Mouse (Mus musculus) gonadal fat pad, adult 2 months (tissue): ENCODE measurements around the gene Arl4c. TPM values are rescaled to one million over a fixed set of nuclear protein-coding genes. Genes with fewer than 3 reads are reported as not detected.

ENCODE experiments used
- DNase-seq: peaks from one replicate; pipeline ENCODE4 v3.0.0-alpha.2; 2012; ENCODE audit warnings: low read depth
- polyA plus RNA-seq: library from polyadenylated mRNA; depleted of rRNA; stranded (reverse); fragments of >200 nt; gene quantifications from 2 replicates; pipeline ENCODE4 v1.2.3, GENCODE M21; 2012

Gene Arl4c
- polyA plus RNA-seq, 1 experiment, result 56.6 TPM

DNA sequence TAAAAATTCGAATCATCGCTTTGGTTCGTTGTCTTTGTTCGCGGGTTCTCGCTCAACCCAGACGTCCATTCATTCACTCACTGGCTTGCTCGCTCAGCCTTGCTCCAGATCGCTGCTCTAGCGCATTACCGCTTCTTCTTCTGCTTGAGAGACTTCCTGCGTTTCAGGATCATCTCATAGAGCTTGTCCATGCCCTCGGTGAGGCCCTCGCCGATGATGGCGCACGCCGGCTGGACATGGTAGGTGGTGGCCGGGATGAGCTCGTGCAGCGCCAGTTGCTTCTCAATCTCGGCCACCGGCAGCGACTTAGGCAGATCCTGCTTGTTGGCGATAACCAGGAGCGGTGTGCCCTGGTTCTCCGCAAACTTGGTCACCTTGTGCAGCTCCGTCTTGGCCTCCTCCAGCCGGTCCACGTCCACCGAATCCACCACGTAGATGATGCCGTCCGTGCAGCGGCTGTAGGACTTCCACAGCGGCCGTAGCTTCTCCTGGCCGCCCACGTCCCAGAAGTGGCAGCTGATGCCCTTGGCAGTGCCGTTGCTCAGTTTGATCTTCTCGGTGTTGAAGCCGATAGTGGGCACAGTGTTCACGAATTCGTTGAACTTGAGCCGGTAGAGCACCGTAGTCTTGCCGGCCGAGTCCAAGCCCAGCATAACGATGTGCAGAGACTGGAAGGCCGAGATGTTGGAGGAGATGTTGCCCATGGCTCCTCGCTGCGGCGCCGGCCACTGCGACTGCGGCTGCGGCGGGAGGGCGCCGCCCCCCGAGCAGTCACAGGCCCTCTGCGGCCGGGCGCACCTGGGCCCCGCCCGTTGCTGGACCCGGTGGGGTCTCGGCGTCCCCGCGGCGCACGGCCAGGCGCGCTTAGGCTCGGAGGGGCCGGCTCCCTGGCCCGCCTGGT lies 810 bp downstream of the Arl4c start:
- no peak for DNase-seq

DNA sequence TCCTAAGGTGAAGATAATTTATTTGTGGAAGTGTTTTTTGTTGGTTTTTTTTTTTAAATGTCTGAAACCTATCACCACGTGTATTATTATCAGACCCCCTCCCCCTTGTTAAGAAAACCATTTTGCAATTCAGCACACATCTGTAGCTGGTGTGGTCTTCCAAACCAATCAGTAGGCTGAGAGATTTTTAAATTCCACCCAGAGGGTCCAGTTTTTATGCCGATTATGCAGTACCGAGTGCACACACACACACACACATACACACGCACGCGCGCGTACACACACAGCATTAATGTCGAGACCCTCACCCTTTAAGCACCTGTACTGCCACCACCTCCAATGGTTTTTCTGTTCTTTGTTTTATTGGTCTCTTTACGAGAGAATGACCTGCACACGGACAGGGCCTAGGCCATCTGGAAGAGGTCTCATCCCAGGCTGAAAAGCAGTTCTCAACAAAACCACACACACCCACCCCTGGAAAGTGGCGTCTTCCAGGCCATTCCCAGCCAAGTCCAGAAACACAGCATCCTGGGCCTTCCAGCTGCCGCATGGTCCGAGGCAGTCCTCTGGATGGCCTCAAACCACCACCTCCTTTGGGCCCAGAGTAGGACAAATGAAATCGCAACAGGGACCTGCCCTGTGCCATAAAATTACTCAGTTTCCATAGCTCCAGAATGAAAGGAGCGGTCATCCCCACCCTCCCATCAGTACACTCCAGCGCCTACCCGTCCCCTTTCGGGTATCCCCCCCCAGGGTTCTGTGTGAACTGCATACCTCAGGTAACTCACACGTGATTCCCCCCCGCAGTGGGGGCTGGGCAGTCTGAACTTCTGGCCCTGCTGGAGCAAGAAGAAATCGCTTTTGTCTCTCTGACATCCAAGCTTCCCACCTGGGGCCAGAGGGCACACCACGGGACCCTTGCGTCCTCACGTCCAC lies 1.9 kb downstream of the Arl4c start:
- no peak for DNase-seq

GRCm38 (mm10) chr1:88699401-88699800 lies 2.6 kb downstream of the Arl4c start:
- DNase-seq, result no peak

- DNase-seq, result no peak
Observed at GRCm38 (mm10) chr1:88698926-88699325, 3.1 kb downstream of the Arl4c start.

GRCm38 (mm10) chr1:88698131-88698530 lies 3.9 kb downstream of the Arl4c start:
- no peak for DNase-seq

- no peak for DNase-seq
Observed at GRCm38 (mm10) chr1:88696408-88696807, 5.6 kb downstream of the Arl4c start.

- no peak for DNase-seq
Observed at GRCm38 (mm10) chr1:88694353-88694752, 7.7 kb downstream of the Arl4c start.

- no peak for DNase-seq
Observed at GRCm38 (mm10) chr1:88692293-88692827, 9.7 kb downstream of the Arl4c start.

DNA sequence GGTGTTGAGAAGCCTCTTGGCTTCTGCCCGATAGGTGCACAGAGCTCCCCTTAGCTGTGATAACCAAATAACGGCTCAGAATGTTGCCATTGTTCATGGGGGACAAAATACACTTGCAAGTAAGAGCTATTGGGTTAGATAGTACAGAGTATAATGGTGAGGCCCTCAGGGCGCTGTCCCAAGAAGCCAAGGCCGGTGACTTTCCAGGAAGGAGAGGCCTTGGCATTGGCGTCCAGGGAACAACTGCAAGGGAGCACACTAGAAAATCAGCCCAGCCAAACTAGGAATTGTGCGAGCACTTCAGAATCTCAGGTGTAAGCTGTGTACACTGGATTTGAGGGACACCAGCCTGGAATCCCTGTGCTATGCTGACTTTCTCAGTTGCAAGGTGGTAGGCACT lies 11.4 kb downstream of the Arl4c start:
- no peak for DNase-seq

DNA sequence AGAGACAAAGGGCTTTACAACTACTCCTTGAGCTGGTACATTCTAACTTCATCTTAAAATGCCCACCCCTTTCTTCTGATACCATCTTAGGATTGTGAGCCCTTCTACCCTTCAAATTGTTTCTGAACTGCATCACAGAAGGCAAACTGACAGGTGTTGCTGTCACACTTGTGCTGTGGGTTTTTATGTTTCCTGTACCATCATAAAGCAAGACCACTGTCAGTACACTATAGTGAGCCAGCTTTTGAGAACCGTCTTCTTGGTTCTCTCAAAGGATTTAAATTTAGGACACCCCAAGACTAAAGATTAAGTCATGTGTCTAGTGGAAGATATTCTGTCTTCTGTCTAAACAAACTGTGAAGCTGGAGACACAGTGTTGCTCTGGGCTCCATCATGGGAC lies 17.3 kb downstream of the Arl4c start:
- DNase-seq, result no peak

DNA sequence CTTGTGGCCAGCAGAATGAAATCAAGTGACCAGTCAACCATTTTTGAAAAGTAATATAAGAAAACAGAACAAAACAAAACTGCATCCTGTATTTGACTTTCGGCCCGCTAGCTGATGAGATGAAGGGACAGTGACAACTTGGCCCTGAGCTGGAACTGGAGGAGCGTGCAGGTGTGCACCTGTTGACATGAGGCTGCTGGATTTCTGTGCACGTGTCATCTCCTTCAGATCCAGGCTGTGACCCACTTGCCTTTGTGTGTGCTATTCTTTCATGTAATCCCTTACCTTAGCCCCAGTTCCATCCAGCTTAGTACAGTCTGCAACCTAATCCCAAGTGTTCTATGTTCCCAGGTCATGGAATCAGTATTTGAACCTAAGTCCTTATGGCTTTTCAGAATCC lies 20.4 kb downstream of the Arl4c start:
- DNase-seq, result no peak

- no peak for DNase-seq
Observed at GRCm38 (mm10) chr1:88680804-88681203, 21.2 kb downstream of the Arl4c start.

- DNase-seq, result no peak
Observed at GRCm38 (mm10) chr1:88678231-88678739, 23.7 kb downstream of the Arl4c start.

DNA sequence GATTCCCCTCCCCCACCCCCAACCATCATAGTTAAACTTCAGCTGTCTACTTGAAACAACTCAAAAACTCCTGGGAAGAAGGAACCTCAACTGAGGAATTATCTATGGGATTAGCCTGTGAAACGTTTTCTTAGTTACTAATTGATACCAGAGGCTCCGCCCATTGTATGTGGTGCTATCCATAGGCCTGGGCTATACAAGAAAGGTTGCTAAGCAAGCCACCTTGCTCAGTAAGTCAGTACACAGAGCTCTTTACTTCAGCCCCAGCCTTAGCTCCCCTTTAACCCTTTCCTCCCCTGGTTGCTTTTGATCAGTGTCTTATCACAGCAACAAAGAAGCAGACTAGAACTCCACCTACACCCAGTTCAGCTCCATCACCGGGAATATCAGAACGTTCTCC lies 31.2 kb downstream of the Arl4c start:
- DNase-seq, result no peak

DNA sequence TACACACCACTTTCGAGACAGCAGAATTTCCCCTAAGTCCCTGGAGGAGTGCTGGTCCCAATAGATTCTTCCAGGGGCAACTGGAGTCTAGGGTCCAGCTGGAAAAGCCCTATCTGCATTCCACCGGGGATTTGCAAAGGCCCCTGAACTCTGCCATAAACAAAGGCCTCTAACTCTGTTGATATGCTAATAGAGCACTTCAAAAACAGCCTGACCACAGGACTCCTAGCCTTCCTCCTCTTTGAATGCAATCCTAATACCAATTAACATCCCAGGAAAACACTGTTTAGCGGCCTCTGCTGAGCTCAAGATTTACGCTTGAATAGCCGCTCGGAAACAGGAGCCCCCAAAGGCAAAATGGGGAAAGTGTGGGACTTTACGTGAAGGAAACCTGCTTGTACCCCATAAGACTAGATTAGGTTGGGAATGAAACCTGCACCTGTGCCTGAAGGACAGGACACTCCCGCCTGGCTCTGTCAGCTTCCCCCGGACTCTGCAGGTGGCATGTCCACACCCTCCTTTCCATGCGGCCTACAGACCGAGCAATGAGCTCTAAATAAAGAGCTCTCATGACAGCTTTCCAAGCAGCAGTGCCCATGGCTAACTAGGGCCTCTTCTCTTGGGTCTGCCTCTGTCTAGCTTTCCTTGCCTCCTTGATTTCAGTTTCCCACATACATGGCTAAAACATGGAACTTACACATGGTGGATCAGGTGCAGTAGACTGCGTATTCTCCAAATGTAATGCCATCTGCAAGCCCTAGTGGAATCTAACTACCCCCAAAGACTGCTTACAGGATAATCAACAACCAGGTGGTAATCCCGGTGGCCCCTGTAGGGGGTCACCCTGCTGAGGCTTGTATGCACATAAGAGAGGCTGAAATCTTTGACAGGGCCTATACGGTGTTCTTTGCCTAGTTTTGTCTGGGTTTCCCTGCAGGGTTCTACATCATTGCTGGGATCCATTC lies 32.9 kb downstream of the Arl4c start:
- no peak for DNase-seq

GRCm38 (mm10) chr1:88668353-88668752 lies 33.7 kb downstream of the Arl4c start:
- DNase-seq, result no peak

DNA sequence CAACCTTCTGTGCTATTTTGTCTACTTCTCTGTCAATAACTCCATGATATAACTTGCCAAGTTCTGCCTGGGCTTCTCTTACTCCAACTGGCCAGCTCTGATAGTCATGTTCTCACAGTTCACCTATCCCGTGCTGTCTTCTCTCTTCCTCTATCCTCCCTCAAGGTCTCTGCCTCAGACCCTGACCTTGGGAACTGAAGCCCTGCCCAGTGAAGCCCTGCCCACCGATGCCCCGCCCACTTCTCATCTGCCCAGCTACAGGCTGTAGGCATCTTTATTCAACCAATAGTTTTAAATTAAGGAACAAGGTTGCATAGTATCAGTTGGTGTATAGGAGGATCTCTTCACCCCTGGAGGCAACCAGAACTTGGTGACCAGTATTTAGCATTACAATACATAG lies 37.4 kb downstream of the Arl4c start:
- DNase-seq, result no peak

DNA sequence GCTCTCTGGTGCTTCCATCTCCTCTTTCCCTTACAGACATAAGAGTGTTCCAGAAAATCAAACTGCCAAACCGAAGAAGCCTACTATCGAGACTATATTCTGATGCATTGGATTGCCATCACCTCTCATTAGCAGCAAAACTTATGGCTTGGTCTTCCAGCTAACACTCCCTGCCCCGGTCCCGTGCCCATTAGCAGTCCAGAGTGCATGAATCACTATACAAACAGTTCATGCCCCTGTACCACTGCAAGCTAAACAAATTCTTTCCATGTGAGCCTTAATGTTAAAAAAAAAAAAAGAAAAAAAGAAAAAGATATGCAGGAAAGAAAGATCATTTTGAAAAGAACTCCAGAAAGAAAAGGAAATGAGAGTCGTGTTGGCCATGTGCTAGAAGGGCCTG lies 39.3 kb downstream of the Arl4c start:
- no peak for DNase-seq

DNA sequence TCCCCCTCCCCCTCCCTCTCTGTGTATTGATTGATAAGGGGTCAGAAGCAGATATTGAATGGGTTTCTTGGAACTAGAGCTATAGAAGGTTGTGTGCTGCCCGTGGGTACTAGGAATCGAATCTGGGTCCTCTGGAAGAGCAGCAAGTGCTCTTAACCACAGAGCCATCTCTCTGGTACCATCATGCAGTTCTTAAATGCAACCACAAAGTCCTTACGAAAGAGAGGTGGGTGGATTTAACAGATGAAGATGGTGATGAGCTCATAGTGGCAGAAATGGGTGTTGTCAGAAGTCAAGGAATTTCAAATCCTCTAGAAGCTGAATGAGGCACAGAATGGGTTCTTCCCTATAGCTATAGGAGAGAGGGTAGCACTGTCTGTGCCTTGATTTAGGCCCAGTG lies 40.8 kb downstream of the Arl4c start:
- DNase-seq, result no peak

DNA sequence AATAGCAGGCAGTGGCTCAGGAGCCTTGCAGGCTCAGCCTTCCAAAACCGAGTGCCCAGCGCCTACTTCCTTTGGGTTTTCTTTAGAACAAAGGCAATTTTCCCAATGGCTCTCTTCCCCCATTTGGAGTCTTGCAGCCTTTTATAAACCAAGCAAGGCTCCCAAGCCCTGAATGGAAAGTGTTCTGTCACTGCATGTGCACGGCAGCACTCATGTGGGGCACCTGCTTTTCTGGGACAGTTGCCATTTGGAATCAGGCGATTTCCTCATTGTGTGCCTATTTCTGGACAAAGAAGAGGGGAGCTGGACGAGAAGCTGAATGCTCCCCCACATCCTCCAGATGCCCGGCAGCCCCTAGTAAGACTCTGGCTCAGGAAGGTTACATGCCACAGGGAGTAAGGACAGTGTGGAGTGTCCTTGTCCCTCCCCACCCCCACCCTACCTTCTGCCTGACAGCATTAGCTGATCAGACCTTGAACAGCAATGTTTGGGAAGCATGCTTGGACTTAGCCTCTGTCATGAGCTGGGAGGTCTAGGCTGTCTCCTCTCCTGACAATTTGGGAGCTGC lies 43.6 kb downstream of the Arl4c start:
- DNase-seq, result no peak

- DNase-seq, result no peak
Observed at GRCm38 (mm10) chr1:88656096-88656480, 45.9 kb downstream of the Arl4c start.
